Mouse (Mus musculus): ENCODE data around the gene Cipc. TPM values are rescaled to one million over a fixed set of nuclear protein-coding genes. Genes with fewer than 3 reads are reported as not detected.

The Cipc gene
- polyA plus RNA-seq, 1 experiment: 78.2 TPM

- DNase-seq (ENCODE audit: extremely low spot score in 1 of 2, low spot score in 1 of 2): no peak
Observed at GRCm38 (mm10) chr12:86930934-86931729, 15.7 kb upstream of the Cipc start.

DNA sequence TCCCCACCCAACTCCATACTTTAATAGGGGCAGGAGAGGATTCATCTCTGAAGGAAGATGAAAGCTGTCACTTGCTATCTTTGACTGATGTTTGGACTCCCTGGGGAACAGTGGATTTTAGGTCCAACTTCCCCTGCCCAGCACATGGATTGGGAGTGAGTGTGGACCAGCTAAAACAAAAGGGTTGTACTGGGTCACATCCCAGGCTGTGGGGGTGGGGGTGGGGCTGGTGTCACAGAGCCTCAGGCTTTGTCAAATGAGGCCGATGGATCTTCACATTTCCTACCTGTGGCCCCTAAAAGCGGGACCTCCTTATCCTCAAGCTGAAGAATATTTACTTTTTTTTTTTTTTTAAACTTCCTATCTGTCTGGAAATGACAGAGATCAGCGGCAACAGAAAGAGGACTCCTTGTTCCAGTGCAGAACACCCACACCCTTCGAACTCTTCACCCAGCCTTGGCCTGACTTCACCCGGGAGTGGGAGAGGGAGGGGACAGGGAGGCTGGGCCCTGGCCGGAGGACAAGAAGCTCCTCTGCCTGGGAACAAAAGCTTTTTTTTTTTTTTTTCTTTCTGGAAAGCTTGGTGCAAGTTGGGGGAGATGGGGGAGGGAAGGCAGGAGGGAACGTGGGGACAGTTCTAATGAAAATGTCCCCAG lies 14.8 kb upstream of the Cipc start:
- DNase-seq (ENCODE audit: extremely low spot score in 1 of 2, low spot score in 1 of 2): no peak

DNA sequence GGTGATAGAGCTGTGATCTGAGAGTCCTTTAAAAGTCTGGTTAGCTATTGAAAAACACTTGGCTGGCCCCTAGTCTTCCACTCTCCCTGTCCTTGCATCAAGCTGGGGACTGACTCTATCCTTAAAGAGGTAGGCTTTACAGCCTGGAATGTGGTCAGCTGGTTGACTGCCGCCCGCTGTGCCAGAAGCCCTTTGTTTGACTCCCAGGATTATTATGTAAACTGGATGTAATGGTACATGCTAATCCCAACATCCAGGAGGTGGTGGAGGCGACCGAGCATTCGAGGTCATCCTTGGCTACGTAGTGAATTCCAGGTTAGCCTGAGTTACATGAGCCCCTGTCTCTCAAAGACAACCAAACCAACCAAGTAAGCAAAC lies 14.3 kb upstream of the Cipc start:
- DNase-seq (ENCODE audit: extremely low spot score in 1 of 2, low spot score in 1 of 2): no peak

DNA sequence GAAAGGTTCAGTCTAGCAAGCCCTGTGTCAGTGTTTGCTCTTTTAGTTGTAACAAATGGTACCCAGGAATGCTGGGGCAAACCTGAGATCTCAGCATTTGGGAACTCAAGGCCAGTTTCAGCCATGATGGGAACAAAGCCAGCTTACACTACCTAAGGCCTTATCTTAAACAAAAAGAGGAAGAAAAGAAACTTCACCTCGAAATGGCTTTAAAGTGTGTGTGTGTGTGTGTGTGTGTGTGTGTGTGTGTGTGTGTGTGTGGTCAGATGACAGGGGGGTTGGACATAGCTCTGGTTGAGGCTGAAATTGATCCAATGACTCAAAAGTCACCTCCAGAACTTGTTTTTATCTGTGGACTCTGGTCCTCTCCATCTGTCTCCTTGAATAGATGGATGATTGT lies 12.1 kb upstream of the Cipc start:
- DNase-seq (ENCODE audit: extremely low spot score in 1 of 2, low spot score in 1 of 2): no peak

- no peak for DNase-seq (ENCODE audit: extremely low spot score in 1 of 2, low spot score in 1 of 2)
Observed at GRCm38 (mm10) chr12:86935692-86936282, 11.1 kb upstream of the Cipc start.

DNA sequence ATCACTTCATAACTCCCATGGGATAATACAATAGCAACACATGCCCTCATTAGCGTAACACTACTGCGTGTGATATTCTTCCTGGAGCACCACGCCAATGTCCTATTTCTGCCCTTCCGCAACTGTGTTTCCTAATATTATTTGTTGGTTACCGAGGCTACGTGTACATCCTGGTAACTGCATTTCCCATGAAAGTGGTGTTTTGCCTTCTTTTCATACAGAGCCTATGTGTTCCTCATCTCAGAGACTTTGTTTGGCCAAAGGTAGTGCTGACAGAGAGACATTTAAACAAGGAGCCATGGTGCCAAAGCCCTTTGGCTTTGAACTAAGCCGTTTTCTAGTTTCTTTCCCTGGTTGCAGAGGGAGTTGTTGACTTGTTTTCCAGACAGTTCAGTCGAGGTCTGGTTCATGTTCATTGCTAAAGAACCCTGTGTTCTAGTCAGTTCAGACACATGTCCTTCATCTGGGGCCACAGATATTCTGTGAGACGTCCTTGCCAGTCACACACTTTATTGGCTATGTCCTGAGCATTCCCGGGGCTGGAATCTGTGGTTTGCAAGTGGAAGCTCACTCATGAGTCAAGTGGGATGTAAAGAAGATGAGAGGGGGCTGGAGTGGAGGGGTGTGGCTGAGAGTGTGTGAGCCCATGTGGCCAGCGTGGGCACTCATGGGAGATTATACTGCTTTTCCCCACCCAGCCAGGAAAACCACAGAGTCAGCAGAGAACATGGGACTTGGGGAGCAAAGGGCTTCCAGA lies 10.1 kb upstream of the Cipc start:
- DNase-seq (ENCODE audit: extremely low spot score in 1 of 2, low spot score in 1 of 2): no peak

- DNase-seq (ENCODE audit: extremely low spot score in 1 of 2, low spot score in 1 of 2): no peak
Observed at GRCm38 (mm10) chr12:86938571-86938970, 8.3 kb upstream of the Cipc start.

- no peak for DNase-seq (ENCODE audit: extremely low spot score in 1 of 2, low spot score in 1 of 2)
Observed at GRCm38 (mm10) chr12:86941173-86941572, 5.7 kb upstream of the Cipc start.

GRCm38 (mm10) chr12:86941734-86942486 lies 4.9 kb upstream of the Cipc start:
- DNase-seq (ENCODE audit: extremely low spot score in 1 of 2, low spot score in 1 of 2): peak; percentile 54 to 68

DNA sequence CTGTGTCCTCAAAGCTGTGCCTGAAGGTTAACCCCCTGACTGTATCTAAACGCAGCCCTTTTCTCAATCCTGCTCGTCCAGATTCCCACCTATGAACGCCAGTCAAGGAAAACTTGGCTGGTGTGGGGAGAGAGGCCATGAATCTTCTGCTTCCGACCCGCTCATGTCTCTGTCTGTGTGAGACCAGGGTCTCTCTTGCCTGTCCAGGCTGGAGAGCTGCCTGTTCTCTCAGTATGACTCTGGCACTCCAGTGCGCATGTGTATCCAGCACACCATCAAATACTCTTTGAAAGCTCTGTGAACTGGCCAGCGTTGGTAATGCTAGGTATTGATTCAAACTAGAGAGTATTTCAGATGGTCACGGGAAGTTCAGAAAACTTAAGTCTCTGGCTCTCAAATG lies 3.4 kb upstream of the Cipc start:
- no peak for DNase-seq (ENCODE audit: extremely low spot score in 1 of 2, low spot score in 1 of 2)

DNA sequence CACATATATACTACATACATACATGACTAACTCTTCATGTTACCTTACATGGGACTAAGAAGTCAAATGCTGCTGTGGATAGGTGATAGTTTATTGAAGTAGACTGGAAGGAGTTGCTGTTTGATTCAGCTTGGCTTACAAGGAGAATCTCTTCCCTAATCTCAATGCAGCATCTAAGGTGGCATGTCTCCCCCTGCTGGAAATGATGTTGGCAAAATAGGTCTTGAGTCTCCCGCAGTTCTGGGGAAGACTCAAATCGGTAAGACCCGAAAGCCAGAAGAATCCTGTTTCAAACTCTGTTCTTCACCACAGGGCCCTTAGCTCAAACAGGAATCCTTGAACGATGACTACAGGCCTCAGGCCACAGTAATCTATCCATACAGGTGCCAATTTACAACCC lies 1.7 kb upstream of the Cipc start:
- DNase-seq (ENCODE audit: extremely low spot score in 1 of 2, low spot score in 1 of 2): peak; percentile 71 to 92

- DNase-seq (ENCODE audit: extremely low spot score in 1 of 2, low spot score in 1 of 2): peak in 1 of 2 experiments; percentile 46
Observed at GRCm38 (mm10) chr12:86946301-86946781, 502 bp upstream of the Cipc start.

DNA sequence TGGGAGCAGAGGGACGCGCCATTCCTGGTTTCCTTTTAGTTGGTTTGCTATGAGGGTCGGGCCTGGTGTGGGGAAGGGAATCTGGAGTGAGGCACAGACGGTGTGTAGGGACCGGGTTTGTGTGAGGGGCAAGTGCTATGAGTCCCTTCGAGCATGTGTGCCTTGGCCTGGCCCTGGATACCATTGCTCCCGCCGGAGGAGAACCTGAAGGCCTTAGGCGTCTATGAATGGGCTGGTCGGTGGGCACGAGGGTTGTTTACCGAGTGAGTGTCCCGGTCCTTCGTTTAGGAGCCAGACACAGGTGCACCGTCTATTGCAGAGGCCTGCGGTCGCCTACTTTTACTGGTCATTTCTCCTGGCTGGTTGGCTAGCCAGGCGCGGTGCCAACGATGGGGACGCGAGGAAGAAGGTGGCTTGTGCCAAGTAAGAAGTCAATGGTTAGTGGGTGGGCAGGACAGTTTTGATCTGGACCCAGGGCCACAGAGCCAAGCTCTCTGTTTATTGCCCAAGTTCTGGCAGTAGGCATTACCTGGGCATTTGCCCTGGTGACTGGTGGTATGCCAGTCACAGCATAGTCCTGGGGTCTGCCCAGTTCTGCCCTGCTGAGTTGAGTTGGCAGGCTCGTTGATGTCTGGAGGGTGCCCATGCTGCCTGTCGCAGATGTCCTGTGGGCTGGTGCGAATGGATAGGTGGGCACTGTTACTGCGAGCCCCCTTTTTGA lies 998 bp downstream of the Cipc start:
- DNase-seq (ENCODE audit: extremely low spot score in 1 of 2, low spot score in 1 of 2): peak; percentile 55 to 66

DNA sequence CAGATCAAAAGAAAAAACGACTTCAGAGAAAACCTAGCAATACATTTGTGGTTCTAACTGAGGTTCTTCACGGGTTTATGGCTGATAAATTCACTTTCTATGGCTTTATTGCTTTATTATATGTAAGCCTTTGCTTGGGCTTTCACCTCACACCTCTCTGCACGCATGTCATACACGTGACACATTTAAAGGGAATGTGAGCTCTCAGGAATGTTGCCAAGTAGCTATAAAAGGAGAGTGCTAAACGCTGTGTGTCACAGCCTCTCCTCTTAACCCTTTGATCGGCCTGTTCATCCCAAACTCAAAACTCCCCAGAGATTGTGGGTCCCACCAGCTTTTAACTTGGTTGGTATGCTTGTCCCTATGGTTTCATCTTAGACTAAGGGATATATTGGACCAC lies 1.8 kb downstream of the Cipc start:
- DNase-seq (ENCODE audit: extremely low spot score in 1 of 2, low spot score in 1 of 2): peak in 1 of 2 experiments; percentile 65

DNA sequence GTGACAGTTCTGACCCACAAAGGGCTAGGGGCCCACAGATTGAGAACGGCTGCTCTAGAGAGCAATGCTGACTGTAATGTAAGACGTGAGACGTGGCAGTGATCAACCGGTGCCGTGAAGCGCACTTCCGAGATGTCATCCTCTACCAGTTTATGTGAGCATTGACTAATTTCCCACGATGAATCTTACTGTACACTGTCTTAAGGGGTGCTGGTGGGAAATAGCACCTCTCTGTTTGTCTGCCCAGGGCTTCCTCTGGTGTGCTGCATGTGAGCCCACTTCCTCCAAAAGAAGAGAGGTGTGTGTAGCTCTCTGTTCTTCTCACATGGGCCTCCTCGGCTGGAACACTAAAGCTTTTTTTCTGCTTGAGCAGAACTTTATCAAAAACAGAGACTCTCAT lies 2.7 kb downstream of the Cipc start:
- DNase-seq (ENCODE audit: extremely low spot score in 1 of 2, low spot score in 1 of 2): no peak

DNA sequence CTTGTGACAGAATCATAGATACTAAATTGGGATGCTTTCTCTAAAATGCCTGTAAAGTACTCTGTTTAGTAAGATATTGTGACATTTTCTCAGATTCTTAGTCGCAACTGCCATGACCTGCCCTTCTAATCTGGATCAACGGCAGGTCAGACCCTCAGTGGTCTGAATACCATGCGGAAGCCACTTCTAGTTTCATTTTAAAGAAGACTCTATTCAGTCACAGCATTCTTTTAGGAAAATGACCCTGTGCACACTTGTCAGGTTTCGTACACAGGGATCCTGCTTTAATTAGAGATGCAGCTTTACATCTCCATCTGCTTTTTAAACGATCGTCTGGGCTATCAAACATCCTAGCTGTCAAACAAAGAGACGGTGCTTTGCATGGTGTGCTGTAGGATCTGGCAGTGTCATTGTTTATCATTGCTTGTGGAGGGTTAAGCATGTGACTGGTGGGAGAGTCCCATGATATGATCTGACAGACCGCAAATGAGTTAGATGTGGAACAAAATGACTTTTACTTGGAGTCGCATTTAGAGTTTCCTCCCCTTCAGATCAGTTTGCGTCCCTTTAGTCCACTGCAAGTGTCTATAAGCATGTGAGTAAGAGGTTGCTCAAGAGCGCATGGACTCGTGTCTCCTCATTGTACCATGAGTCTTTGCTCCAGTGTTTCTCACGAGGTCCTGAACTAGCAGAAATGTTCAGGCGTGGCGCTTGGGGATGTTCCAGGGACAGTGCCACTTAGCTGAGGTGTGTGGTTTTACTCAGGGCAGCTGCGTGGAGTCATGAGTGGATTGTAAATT lies 3.5 kb downstream of the Cipc start:
- DNase-seq (ENCODE audit: extremely low spot score in 1 of 2, low spot score in 1 of 2): no peak

DNA sequence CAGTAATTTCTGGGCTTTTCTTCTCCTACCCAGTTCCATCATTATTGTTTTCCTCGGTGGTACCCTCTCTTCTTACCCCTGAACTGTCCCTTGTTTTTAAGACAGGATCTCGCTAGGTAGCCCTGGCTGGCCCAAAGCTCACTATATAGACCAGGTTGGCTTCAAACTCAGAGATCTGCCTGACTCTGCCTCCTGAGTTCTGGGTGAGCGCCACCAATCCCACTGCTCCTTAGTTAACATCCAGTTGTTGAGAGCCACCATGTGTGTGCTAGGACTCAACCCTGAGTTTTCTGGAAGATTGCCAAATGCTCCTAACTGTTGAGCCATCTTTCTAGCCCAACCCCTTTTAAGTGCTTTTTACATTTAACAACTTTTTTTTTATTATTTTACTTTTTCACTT lies 4.1 kb downstream of the Cipc start:
- no peak for DNase-seq (ENCODE audit: extremely low spot score in 1 of 2, low spot score in 1 of 2)

- no peak for DNase-seq (ENCODE audit: extremely low spot score in 1 of 2, low spot score in 1 of 2)
Observed at GRCm38 (mm10) chr12:86952331-86952850, 5.5 kb downstream of the Cipc start.

DNA sequence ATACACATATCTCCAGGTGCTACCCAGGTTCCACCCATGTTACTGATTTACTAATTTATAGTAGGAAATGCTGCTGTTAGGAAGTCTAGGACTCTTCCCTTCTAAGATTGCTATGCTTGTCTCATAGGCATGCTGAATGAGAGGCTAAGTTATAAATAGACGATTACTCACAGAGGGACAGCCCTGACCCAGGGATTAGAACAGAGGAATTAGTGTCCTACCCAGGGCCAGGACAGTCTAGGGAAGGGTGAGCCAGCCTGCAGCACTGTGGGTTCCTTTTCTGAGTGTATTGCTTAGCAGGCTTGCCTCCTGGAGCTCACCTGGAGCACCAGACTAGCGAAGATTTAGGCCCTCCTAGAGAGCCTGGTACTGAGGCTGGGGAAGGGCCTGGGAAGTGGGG lies 9.1 kb downstream of the Cipc start:
- DNase-seq (ENCODE audit: extremely low spot score in 1 of 2, low spot score in 1 of 2): no peak

Measured in frontal cortex, adult 2 months (tissue).